9 mouse cellular contexts compared by ENCODE assay signal in genomic region chr6:85189911-85190591, GRCm38 (mm10). TPM values are rescaled to one million over a fixed set of nuclear protein-coding genes. Genes with fewer than 3 reads are reported as not detected.
DNase-seq lines count a peak whose midpoint lies in the region; ATAC-seq and TF ChIP-seq lines count a peak whose summit lies in the region.
"Had no signal": no experiment of that assay in that cellular context is flagged by ENCODE, and none has a peak within 500 bp of the region (broad histone marks: within the 10 kb centered on the region; RNA-seq: fewer than 3 reads in every experiment).

No protein-coding gene starts in this region.

- H3K9me3 ChIP-seq in forebrain, postnatal 0 days (ENCODE audit: low read length), result no peaks in the 10 kb centered on the region

- peak overlapping the region; percentile 68 for H3K4me2 ChIP-seq in forebrain, postnatal 0 days (ENCODE audit: low read depth)

- peaks cover 29% of the 10 kb centered on the region for H3K4me1 ChIP-seq in forebrain, postnatal 0 days (ENCODE audit: insufficient read depth)

- H3K9ac ChIP-seq in forebrain, postnatal 0 days, result peak overlapping the region; percentile 63

- peak overlapping the region; percentile 50 for H3K4me3 ChIP-seq in forebrain, postnatal 0 days (ENCODE audit: low read depth, low read length)

- H3K27ac ChIP-seq in forebrain, postnatal 0 days (ENCODE audit: low read depth, low read length), result peak overlapping the region; percentile 64

- peak; percentile 66 to 71 for DNase-seq in layer of hippocampus, postnatal 10 days (ENCODE audit: low spot score in 2 of 2)
- no peak for DNase-seq in layer of hippocampus, adult 9-10 months (ENCODE audit: low spot score)
- peak; percentile 73 for DNase-seq in brain, embryonic 14.5 days (ENCODE audit: low read depth)
- peak; percentile 79 for DNase-seq in forebrain, postnatal 0 days
- DNase-seq in kidney, postnatal 14 days, result peak; percentile 39
- DNase-seq in neural tube, embryonic 10.5 days (ENCODE audit: extremely low spot score, low spot score), result peak; percentile 79
- no peak for DNase-seq in spleen, adult 18-20 months
- no peak for DNase-seq in spleen, postnatal 14 days (ENCODE audit: low spot score in 2 of 2)

- no peak for TF ChIP-seq CTCF in brain, embryonic 14.5 days (IDR thresholded peaks at IDR 0.05; ENCODE audit: borderline replicate concordance, extremely low read depth, insufficient read depth, insufficient read length)
- TF ChIP-seq CTCF in forebrain, postnatal 0 days (IDR thresholded peaks at IDR 0.05; ENCODE audit: low read depth), result no peak

- peak; percentile 13; the same call in 1 of the 2 replicates for ATAC-seq in forebrain, postnatal 0 days
- ATAC-seq: Patski had no signal

- H3K36me3 ChIP-seq in forebrain, postnatal 0 days (ENCODE audit: insufficient read depth), result no peaks in the 10 kb centered on the region

- under 1% methylated on average over 52 of the region's 52 CpGs for WGBS in forebrain, postnatal 0 days

- peaks cover 17% of the 10 kb centered on the region for H3K27me3 ChIP-seq in forebrain, postnatal 0 days (ENCODE audit: insufficient read depth, low read length)

- TF ChIP-seq POLR2A in brain, embryonic 14.5 days (IDR thresholded peaks at IDR 0.05; ENCODE audit: borderline replicate concordance, extremely low read depth, insufficient read depth, insufficient read length, poor library complexity, severe bottlenecking), result no peak

RNA-seq across cellular contexts. Expression of gene Emx1, which starts 2.8 kb away (rescaled TPM):
- 10 to 100 TPM; 22.1 to 23.1 TPM for total RNA-seq in layer of hippocampus, postnatal 10 days (2021)
- polyA plus RNA-seq in brain, embryonic 14.5 days (2012; rRNA removed), result 13.9 and 69.3 TPM in 2 replicates
- total RNA-seq in forebrain, postnatal 0 days (2014; rRNA removed), result 25.7 and 41.6 TPM in 2 replicates
- 28.8 and 41.0 TPM in 2 replicates for polyA plus RNA-seq in forebrain, postnatal 0 days (2015; fragmentation: Nextera tagmentation; extraction: Ambion mirVana)
- polyA plus RNA-seq: Patski had no signal

RNA-seq across cellular contexts. Expression of gene Spr, which starts 52.5 kb away (rescaled TPM):
- 10 to 100 TPM; 52.0 to 53.8 TPM for total RNA-seq in layer of hippocampus, postnatal 10 days (2021)
- polyA plus RNA-seq in brain, embryonic 14.5 days (2012; rRNA removed), result 8.0 and 10.5 TPM in 2 replicates
- 34.3 and 52.0 TPM in 2 replicates for total RNA-seq in forebrain, postnatal 0 days (2014; rRNA removed)
- polyA plus RNA-seq in forebrain, postnatal 0 days (2015; fragmentation: Nextera tagmentation; extraction: Ambion mirVana), result 38.4 and 49.5 TPM in 2 replicates

Comparison
In these comparisons a context has a peak if more than half of its experiments do, and no peak if none do; other contexts are left out.
1. DNase-seq: peak in layer of hippocampus, postnatal 10 days (2 of 2), brain, embryonic 14.5 days (single experiment), forebrain, postnatal 0 days (single experiment), kidney, postnatal 14 days (single experiment) and neural tube, embryonic 10.5 days (single experiment); none in layer of hippocampus, adult 9-10 months (single experiment), spleen, adult 18-20 months (0 of 2) and spleen, postnatal 14 days (0 of 2).